Mouse (Mus musculus) spleen, embryonic (tissue): Measurements from ENCODE around the gene Gabra3.

ENCODE experiments used
- CTCF ChIA-PET: fragments of 350-600 bp; sonication (Branson Sonifier 250); formaldehyde crosslinking; loops from one replicate; lab custom pipeline; 2022; lab: Charles Lee

Gene Gabra3

DNA sequence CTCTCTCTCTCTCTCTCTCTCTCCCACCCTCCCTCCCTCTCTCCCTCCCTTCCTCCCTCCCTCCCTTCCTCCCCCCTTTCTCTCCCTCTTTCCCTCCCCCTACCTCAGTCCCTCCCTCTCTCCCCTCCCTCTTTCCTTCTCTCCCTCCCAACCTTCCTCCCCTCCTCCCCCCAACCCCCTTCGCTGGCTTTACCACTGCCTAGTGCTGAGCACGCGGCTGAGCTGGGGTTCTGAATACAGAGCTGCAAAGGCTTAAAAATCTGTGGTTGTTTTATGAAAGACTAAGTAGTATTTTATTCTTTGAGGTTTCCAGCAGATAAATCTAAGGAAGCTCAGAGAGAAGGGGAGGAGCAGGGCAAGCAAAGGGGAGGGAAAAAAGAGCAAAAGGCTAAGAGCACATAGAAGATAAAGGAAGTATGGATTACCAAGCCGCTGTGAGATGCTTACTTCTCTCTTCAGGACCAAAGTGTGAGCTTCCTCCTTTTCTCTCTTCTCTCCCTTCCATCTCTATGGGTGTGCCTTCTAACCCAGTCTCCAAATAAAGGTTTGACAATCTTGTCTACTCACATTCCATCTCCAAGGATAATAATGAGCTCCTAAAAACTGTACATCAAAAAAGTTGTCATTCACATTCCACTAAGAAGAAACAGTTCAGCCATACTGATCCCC, at the start of gene Gabra3:
Gene Gabra3 (minus strand): TSS at position 619 of the 669 bp plus-strand sequence.
- CTCF ChIA-PET = no interaction called here

DNA sequence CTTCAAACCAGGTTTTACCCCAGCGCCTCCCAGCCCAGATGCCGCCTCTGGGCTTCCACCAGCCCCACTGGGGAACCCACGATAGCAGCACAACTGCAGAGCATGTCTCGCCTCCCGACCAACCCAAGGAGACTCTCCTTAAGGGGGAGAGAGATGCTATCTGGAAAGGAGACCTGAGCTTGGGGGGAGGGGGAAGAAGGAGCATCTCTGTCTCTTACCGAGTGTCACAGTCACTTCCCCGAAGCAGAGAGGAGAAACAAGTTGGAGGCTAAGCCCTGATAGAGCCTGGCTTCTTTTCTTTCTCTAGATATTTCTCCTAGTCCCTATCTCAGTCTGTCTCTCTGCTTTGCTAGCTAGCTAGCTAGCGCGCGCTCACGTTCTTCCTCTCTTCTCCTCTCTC, 859 bp downstream of the Gabra3 start:
- CTCF ChIA-PET = no interaction called here

DNA sequence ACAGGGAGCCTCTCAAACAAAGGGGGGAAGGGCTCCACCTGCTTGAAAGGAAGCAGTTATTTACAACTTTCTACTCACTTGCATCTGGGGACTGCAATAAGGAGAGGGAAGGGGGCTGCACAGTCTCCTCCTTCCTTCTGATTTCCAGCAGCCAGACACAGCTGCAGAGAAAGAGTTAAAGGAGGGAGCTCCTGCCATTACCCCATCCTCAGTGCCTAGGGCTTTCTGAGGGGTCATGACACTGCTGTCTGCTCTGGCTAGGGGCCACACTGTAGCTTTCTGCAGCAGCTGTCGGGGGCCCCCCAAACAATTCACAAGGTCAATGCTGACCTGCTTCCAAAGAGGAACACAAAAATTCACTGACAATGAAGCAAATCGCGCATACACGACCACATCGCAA, 1.3 kb downstream of the Gabra3 start:
- CTCF ChIA-PET = no interaction called here

DNA sequence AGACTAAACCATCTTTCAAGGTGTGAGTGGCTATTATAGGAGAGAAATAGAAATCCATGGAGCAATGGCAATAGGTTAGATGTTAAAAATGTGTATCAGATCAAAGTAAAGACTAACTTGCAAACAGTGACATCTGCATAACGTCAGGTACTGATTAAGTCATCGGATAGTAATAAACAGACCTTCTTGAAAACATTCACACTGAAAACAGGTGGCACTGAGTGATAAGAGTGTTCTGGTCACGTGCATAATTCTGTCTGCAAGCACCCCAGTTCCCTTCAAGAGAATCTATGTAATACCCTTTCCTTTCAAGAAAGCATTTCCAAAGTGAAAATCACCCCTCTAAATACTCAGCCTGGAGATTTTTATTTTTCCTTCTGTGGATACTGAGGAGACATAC, 6.0 kb downstream of the Gabra3 start:
- CTCF ChIA-PET = no interaction called here

DNA sequence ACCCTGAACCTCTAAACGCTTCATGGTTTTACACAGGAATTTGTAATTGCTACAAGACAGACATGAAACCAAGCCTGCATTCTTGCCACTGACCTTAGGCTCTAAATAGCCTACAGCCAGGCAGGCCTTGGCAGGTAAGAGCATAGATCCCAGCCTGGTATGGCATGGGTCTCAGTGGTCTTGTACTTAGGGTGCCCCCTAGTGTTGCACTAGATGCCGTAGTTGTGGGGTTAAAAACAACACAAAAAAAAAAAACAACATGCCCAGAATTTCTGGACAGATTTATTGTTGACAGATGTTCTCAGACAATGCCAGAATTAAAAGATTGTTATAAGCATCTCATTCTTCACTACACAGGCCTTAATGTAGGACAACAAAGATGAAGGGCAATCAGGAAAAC, 12.0 kb downstream of the Gabra3 start:
- CTCF ChIA-PET = no interaction called here

DNA sequence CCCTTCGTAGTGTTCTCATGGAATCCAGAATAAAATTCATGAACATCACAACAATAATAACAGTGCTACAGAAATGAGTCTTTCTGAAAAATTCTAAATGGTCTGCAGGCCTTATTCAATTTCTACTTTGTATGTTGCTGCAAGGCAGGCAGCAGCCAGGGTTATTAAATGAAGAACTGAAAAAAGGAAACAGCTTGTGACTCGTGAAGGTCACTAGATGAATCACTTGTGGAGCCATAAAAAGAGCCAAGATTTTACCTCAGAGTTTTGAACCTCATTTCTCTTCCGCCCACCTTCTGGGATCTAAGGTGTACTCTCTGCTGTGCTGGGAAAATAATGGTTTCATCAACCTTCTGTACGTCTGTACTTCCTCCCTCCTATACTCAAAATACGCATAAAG, 159.4 kb downstream of the Gabra3 start:
- CTCF ChIA-PET = no interaction called here

DNA sequence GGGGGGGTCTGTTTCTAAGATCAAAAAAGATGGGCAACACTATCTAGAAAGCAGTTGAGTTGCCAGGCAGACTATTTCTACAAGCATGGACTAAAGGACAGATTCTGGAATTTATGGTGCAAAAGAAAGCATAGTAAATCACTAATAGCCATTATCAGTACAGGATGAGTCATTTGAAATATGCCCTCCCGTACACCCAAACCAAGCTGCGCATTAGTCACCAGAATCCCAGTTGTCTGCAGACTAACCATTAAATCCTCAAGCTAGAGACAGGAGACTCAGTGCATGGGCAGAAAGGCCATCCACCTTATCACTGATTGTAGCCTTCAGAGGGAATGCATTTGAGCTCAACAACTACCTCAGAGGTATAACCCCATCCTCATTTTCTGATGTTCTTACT, 166.8 kb downstream of the Gabra3 start:
- CTCF ChIA-PET = no interaction called here

DNA sequence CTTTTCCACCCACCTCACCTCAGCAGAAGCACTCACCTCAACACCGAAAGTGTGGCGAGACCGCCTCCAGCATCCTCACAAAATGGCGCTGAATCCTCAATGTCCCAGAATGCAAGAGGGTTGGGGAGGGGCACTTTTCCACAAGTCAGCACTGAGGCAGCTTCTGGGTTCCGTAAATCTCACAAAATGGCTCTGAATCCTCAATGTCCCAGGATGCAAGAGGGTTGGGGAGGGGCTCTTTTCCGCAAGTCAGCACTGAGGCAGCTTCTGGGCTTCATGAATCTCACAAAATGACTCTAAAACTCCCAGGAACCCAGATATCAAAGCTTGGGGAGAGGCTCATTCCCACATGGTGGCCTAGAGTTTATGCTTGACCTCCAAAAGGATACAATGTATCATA, 269.9 kb downstream of the Gabra3 start, which contains the start of gene Magea10:
Gene Magea10 (minus strand): TSS at position 101 of the 400 bp plus-strand sequence.
- CTCF ChIA-PET = no interaction called here
